Mouse (Mus musculus) ES-Bruce4 (cell line): ENCODE measurements around the gene Kalrn.

Experiments
- CTCF ChIP-seq: IDR thresholded peaks from one replicate; pipeline ENCODE4 v1.8.1; 2011; ENCODE audit warnings: low read depth, low read length
- EP300 ChIP-seq: IDR thresholded peaks from 2 replicates; pipeline ENCODE4 v1.6.1; 2011; ENCODE audit warnings: low read depth, low read length; ENCODE audit not compliant: insufficient read depth
- POLR2A ChIP-seq: IDR thresholded peaks from one replicate; pipeline ENCODE4 v1.8.1; 2011; ENCODE audit warnings: low read length; ENCODE audit not compliant: insufficient read depth

- no peak for TF ChIP-seq POLR2A
- TF ChIP-seq CTCF: no peak
- no peak for TF ChIP-seq EP300
Measured at GRCm38 (mm10) chr16:33939133-33939531, 634.2 kb downstream of the Kalrn start.
